Mouse (Mus musculus) hindbrain, embryonic 11.5 days (tissue): Measurements from ENCODE around the gene Prima1. TPM values are rescaled to one million over a fixed set of nuclear protein-coding genes. Genes with fewer than 3 reads are reported as not detected.

Source experiments
- ATAC-seq: fragments of 200-750 bp; cut with Nextera tagmentation; 2 replicates; pipeline ENCODE4 v1.8.0; 2017; ENCODE audit warnings: mild to moderate bottlenecking, moderate TSS enrichment, moderate library complexity; ENCODE audit not compliant: low FRiP score
- DNase-seq: peaks from one replicate; pipeline ENCODE4 v3.0.0-alpha.2; 2015; ENCODE audit warnings: low spot score
- H3K27ac ChIP-seq: fragments of 300-500 bp; sonication (generic); 2 replicates; pipeline ENCODE4 v1.5.1; 2014; ENCODE audit warnings: mild to moderate bottlenecking, low read depth, low read length
- H3K27me3 ChIP-seq: fragments of 300-500 bp; sonication (generic); 2 replicates; pipeline ENCODE4 v1.6.1; 2014; ENCODE audit warnings: mild to moderate bottlenecking, low read length, moderate library complexity, mixed read lengths; ENCODE audit not compliant: control insufficient read depth, insufficient read depth
- H3K36me3 ChIP-seq: fragments of 300-500 bp; sonication (generic); 2 replicates; pipeline ENCODE4 v1.6.1; 2014; ENCODE audit warnings: mild to moderate bottlenecking, low read length, moderate library complexity, mixed read lengths; ENCODE audit not compliant: control insufficient read depth, insufficient read depth
- H3K4me1 ChIP-seq: fragments of 300-500 bp; sonication (generic); replicated peaks from 2 replicates; pipeline ENCODE4 v1.6.1; 2014; ENCODE audit warnings: low read length, mixed read lengths; ENCODE audit not compliant: control insufficient read depth, insufficient read depth
- H3K4me2 ChIP-seq: fragments of 300-500 bp; sonication (generic); replicated peaks from 2 replicates; pipeline ENCODE4 v1.6.1; 2014; ENCODE audit warnings: mild to moderate bottlenecking, low read depth, low read length
- H3K4me3 ChIP-seq: fragments of 300-500 bp; sonication (generic); 2 replicates; pipeline ENCODE4 v1.5.1; 2014; ENCODE audit warnings: low read depth, low read length
- H3K9ac ChIP-seq: fragments of 300-500 bp; sonication (generic); 2 replicates; pipeline ENCODE4 v1.6.1; 2014; ENCODE audit warnings: low read depth, low read length
- H3K9me3 ChIP-seq: fragments of 300-500 bp; sonication (generic); 2 replicates; pipeline ENCODE4 v1.6.1; 2016; ENCODE audit warnings: low read length; ENCODE audit not compliant: control insufficient read depth
- WGBS: fragments of 180-500 bp; shearing (Covaris S2); extraction: QIAGEN DNeasy Blood & Tissue Kit; methylation state at CpG from one replicate; pipeline ENCODE4 v1.1.7; 2014; 5-methylcytosine and 5-hydroxymethylcytosine counted together
- polyA plus RNA-seq: library from polyadenylated mRNA; unstranded; fragments of >200 nt; fragmentation: Nextera tagmentation; extraction: Ambion mirVana; gene quantifications from 2 replicates; pipeline ENCODE4 v1.2.1, GENCODE M21; 2014

Gene Prima1
- polyA plus RNA-seq, 1 experiment from 2014 or later = 1.5 TPM

DNA sequence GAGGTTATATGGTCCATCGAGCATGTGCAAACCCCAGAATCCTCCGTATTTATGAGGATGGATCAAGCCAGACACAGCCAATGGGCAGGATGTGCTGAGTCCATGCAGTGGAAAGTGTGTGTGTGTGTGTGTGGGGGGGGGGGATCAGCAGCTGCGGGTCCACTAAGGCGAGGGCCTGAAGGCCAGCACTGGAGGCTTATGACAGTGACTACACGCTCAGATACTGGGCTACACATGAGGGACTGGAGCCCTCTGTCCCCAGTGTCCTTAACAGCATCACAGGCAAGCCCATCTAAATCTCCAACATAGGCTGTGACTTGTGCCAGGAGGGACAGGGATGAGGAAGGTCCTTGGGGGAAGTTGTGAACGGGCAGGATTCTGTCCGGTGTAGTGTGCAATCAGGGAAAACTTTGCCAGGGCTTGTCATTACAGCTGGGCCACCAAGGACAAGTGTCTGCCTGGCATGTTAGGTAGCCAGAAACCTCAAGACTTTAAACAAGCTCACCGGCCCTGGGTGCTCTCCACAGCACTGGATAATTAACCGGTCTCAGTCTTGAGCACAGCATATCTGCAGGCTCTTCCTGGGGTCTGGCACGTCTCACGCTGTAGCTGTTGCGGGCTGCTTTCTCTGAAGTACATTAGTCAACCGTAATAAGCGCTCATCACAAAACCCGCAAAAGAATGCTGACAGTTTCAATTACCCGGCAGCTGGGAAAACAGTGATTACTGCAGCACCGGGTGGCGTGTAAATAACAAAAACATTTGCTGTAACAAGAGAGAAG is 84.6 kb downstream of the Prima1 start:
- no peak for DNase-seq
- Histone ChIP-seq H3K4me2 (no peak overlapping the region), H3K27me3 (no peaks in the 10 kb centered on the region), H3K4me3 (no peak overlapping the region), H3K27ac (no peak overlapping the region), H3K4me1 (no peaks in the 10 kb centered on the region), H3K36me3 (no peaks in the 10 kb centered on the region), H3K9me3 (no peaks in the 10 kb centered on the region), H3K9ac (no peak overlapping the region)
- WGBS = 78% methylated on average over 18 of the region's 18 CpGs
- no peak for ATAC-seq

GRCm38 (mm10) chr12:103155406-103155805 is 86.5 kb downstream of the Prima1 start:
- no peak for ATAC-seq

DNA sequence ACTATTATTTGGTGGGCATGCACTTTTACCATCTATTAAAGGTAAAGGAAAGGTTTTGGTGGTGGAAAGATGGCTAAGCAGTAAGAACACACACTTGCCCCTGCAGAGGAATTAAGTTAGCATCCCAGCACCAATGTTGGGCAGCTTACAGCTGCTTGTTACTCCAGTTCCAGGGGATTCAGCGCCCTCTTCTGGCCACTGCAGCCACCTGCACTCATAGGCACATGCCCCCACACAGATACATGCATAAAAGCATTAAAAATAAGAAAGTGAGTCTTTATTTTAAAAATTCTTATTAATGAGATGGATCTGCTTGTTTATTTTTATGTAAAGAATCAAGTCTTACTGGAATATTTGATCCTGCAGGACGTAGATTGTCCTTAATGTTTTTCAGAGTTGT is 87.0 kb downstream of the Prima1 start:
- H3K36me3 ChIP-seq = no peaks in the 10 kb centered on the region
- 77% methylated on average over 2 of the region's 2 CpGs for WGBS
- no peak for ATAC-seq
- DNase-seq = no peak
- H3K4me3 ChIP-seq = no peak overlapping the region
- H3K9me3 ChIP-seq = no peaks in the 10 kb centered on the region
- H3K9ac ChIP-seq = no peak overlapping the region
- H3K27me3 ChIP-seq = no peaks in the 10 kb centered on the region
- H3K27ac ChIP-seq = no peak overlapping the region
- no peaks in the 10 kb centered on the region for H3K4me1 ChIP-seq
- H3K4me2 ChIP-seq = no peak overlapping the region

More at GRCm38 (mm10) chr12:103155406-103155805, 86.5 kb downstream of the Prima1 start:
- H3K4me3 ChIP-seq = no peak overlapping the region
- H3K4me2 ChIP-seq = no peak overlapping the region
- no peaks in the 10 kb centered on the region for H3K36me3 ChIP-seq
- WGBS = 68% methylated on average over 3 of the region's 3 CpGs
- no peaks in the 10 kb centered on the region for H3K27me3 ChIP-seq
- DNase-seq = no peak
- no peaks in the 10 kb centered on the region for H3K9me3 ChIP-seq
- H3K4me1 ChIP-seq = no peaks in the 10 kb centered on the region
- H3K9ac ChIP-seq = no peak overlapping the region
- H3K27ac ChIP-seq = no peak overlapping the region

DNA sequence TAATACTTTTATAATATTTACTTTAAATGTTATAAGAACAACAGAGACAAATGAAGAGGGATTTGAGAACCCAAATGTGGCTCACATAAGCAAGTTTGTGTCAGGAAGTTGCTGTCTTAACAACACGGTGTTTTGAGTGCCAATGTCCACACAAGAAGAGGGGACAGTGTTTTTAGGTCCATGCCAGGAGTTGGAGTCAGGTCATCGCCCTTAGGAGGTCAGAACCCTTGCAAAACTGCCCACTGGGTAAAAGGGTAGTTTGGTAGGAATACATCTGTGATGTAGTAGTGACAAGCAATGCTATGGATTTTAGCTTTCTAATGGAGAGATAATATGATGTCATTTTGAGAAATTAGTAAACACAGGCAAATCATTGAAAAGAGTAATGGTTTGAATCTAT is 91.7 kb downstream of the Prima1 start:
- H3K36me3 ChIP-seq = no peaks in the 10 kb centered on the region
- H3K9ac ChIP-seq = no peak overlapping the region
- no peaks in the 10 kb centered on the region for H3K4me1 ChIP-seq
- 92% methylated on average over 2 of the region's 2 CpGs for WGBS
- H3K9me3 ChIP-seq = no peaks in the 10 kb centered on the region
- H3K4me2 ChIP-seq = no peak overlapping the region
- no peak overlapping the region for H3K27ac ChIP-seq
- no peak for DNase-seq
- no peak overlapping the region for H3K4me3 ChIP-seq
- ATAC-seq = no peak
- no peaks in the 10 kb centered on the region for H3K27me3 ChIP-seq

Other genes starting within 250 kb of the Prima1 start
- gene Fam181a, start 68.8 kb upstream of the Prima1 start, polyA plus RNA-seq = 16.6 and 23.8 TPM in 2 replicates
- gene Asb2, start 113.9 kb upstream of the Prima1 start, polyA plus RNA-seq = 0.54 and 1.0 TPM in 2 replicates
- gene Otub2, start 146.5 kb upstream of the Prima1 start, polyA plus RNA-seq = 12.1 and 15.2 TPM in 2 replicates
- 0.97 and 1.1 TPM in 2 replicates for gene 9330161L09Rik, start 165.7 kb upstream of the Prima1 start, polyA plus RNA-seq
- gene Ddx24, start 183.7 kb upstream of the Prima1 start, polyA plus RNA-seq = 106 and 109 TPM in 2 replicates
- 3.1 and 4.3 TPM in 2 replicates for gene Ifi27, start 192.1 kb upstream of the Prima1 start, polyA plus RNA-seq
- gene Ifi27l2a, start 201.5 kb upstream of the Prima1 start, polyA plus RNA-seq = 0.99 and 1.7 TPM in 2 replicates
- gene Ifi27l2b, start 215.1 kb upstream of the Prima1 start, polyA plus RNA-seq = not detected in 2 replicates